Mouse (Mus musculus): Measurements from ENCODE around the gene Mtus2. TPM values are rescaled to one million over a fixed set of nuclear protein-coding genes. Genes with fewer than 3 reads are reported as not detected.

Gene Mtus2
- polyA plus RNA-seq, 1 experiment = 0.05 TPM

DNA sequence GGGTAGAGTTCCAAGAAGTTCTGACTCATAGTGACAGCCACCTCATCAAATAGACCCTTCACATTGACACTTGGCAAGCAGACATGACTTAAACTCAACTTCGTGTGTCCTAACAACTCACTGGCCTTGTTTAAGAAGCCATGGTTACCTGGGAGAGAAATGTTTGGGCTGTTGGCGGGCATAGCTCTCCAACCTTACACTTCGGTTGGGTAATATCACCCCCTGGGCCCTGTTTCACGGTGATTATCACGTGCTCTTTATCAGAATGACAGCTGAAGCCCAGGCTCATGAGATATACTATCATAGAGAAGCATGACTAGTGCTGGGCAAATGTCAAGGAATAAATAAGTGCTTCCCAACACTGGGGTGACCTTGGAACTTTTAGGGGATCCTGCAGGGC lies 323.2 kb downstream of the Mtus2 start:
- Histone ChIP-seq H3K79me2 (ENCODE audit: control insufficient read depth, insufficient read depth) (no peaks in the 10 kb centered on the region), H3K36me3 (ENCODE audit: control insufficient read depth, insufficient read depth) (no peaks in the 10 kb centered on the region)

DNA sequence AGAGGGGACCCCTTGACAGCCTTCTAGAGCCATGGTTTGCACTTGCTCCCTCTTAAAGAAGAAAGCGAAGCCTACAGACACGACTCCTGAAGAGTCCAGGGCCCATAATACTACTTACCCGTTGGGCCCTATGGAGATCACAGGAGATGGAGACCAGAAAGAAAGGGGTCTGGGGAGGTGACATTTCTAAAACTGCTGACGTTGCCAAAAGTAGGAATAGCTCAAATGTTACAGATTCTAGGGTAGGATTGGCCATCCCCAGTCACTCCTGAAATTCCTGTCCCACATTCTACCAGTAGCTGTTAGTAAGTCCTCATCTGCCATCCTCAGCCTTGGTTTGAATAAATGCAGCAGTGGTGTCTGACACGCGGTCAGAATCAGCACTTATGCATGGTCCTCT lies 325.0 kb downstream of the Mtus2 start:
- H3ac ChIP-seq (ENCODE audit: control insufficient read depth, insufficient read length) = no peak overlapping the region
- no peak for TF ChIP-seq USF1 (IDR thresholded peaks at IDR 0.05; ENCODE audit: low read depth)
- no peak overlapping the region for H3K4me2 ChIP-seq (ENCODE audit: low read depth)
- H3K79me2 ChIP-seq (ENCODE audit: control insufficient read depth, insufficient read depth) = no peaks in the 10 kb centered on the region
- no peaks in the 10 kb centered on the region for H3K27me3 ChIP-seq (ENCODE audit: control insufficient read depth, insufficient read depth, insufficient read length)
- no peak overlapping the region for H3K4me3 ChIP-seq
- no peaks in the 10 kb centered on the region for H3K36me3 ChIP-seq (ENCODE audit: control insufficient read depth, insufficient read depth)

More for the DNA sequence above, 323.2 kb downstream of the Mtus2 start:
- no peak overlapping the region for H3ac ChIP-seq (ENCODE audit: control insufficient read depth, insufficient read length)
- no peak for TF ChIP-seq REST (IDR thresholded peaks at IDR 0.05; ENCODE audit: insufficient read depth, insufficient read length)
- no peak for TF ChIP-seq MYOD1 (IDR thresholded peaks at IDR 0.05; ENCODE audit: control insufficient read depth in 1 of 3, insufficient read length in 2 of 3, low read depth in 2 of 3)
- no peak for TF ChIP-seq SRF (IDR thresholded peaks at IDR 0.05; ENCODE audit: control insufficient read depth, insufficient read length, low read depth)
- no peak for TF ChIP-seq USF1 (IDR thresholded peaks at IDR 0.05; ENCODE audit: low read depth)
- no peak for TF ChIP-seq POLR2AphosphoS2 (IDR thresholded peaks at IDR 0.05; ENCODE audit: insufficient read length, low read depth)
- TF ChIP-seq MYOG (IDR thresholded peaks at IDR 0.05; ENCODE audit: control insufficient read depth in 1 of 3, insufficient read depth in 1 of 3, insufficient read length in 2 of 3, low read depth in 2 of 3) = no peak
- no peak for TF ChIP-seq CEBPB (IDR thresholded peaks at IDR 0.05; ENCODE audit: insufficient read depth, poor library complexity, severe bottlenecking)
- H3K27me3 ChIP-seq (ENCODE audit: control insufficient read depth, insufficient read depth, insufficient read length) = no peaks in the 10 kb centered on the region
- no peak overlapping the region for H3K4me3 ChIP-seq
- no peak overlapping the region for H3K4me2 ChIP-seq (ENCODE audit: low read depth)

- Histone ChIP-seq H3K4me3 (no peak overlapping the region), H3K79me2 (ENCODE audit: control insufficient read depth, insufficient read depth) (no peaks in the 10 kb centered on the region), H3K36me3 (ENCODE audit: control insufficient read depth, insufficient read depth) (no peaks in the 10 kb centered on the region), H3K27me3 (ENCODE audit: control insufficient read depth, insufficient read depth, insufficient read length) (no peaks in the 10 kb centered on the region), H3ac (ENCODE audit: control insufficient read depth, insufficient read length) (no peak overlapping the region), H3K4me2 (ENCODE audit: low read depth) (no peak overlapping the region)
- TF ChIP-seq POLR2A (IDR thresholded peaks at IDR 0.05; ENCODE audit: insufficient read length, low read depth) (no peak), USF1 (IDR thresholded peaks at IDR 0.05; ENCODE audit: low read depth) (no peak), MAX (IDR thresholded peaks at IDR 0.05; ENCODE audit: low read depth) (no peak), MYOD1 (IDR thresholded peaks at IDR 0.05; ENCODE audit: control insufficient read depth in 1 of 3, insufficient read length in 2 of 3, low read depth in 2 of 3) (no peak), REST (IDR thresholded peaks at IDR 0.05; ENCODE audit: insufficient read depth, insufficient read length) (no peak), E2F4 (IDR thresholded peaks at IDR 0.05; ENCODE audit: insufficient read depth) (no peak), SRF (IDR thresholded peaks at IDR 0.05; ENCODE audit: control insufficient read depth, insufficient read length, low read depth) (no peak), TCF3 (IDR thresholded peaks at IDR 0.05; ENCODE audit: insufficient read length, low read depth) (no peak), POLR2AphosphoS2 (IDR thresholded peaks at IDR 0.05; ENCODE audit: insufficient read length, low read depth) (no peak), CEBPB (IDR thresholded peaks at IDR 0.05; ENCODE audit: insufficient read depth, poor library complexity, severe bottlenecking) (no peak), MYOG (IDR thresholded peaks at IDR 0.05; ENCODE audit: control insufficient read depth in 1 of 3, insufficient read depth in 1 of 3, insufficient read length in 2 of 3, low read depth in 2 of 3) (no peak), TCF12 (IDR thresholded peaks at IDR 0.05; ENCODE audit: insufficient read depth, poor library complexity, severe bottlenecking) (no peak)
Observed at GRCm38 (mm10) chr5:148282631-148283030, 325.5 kb downstream of the Mtus2 start.

DNA sequence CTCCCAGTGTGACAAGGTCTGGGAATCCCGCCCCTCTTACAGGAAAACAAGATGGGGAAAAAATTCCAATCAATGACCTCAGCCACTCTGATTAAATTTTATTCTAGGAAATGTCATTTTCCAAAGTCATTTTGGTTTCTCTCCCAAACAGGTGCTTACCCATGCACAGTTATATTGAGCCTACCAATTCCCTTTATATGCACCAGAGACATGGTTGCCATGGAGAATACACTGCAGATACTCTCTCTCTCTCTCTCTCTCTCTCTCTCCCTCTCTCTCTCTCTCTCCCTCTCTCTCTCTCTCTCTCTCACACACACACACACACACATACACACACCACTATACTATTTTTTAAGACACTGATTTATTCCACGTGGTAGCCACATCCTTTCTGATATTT lies 326.1 kb downstream of the Mtus2 start:
- no peaks in the 10 kb centered on the region for H3K27me3 ChIP-seq (ENCODE audit: control insufficient read depth, insufficient read depth, insufficient read length)
- no peaks in the 10 kb centered on the region for H3K36me3 ChIP-seq (ENCODE audit: control insufficient read depth, insufficient read depth)
- H3K79me2 ChIP-seq (ENCODE audit: control insufficient read depth, insufficient read depth) = no peaks in the 10 kb centered on the region
- no peak overlapping the region for H3K4me2 ChIP-seq (ENCODE audit: low read depth)
- TF ChIP-seq USF1 (IDR thresholded peaks at IDR 0.05; ENCODE audit: low read depth) (no peak), MYOD1 (IDR thresholded peaks at IDR 0.05; ENCODE audit: control insufficient read depth in 1 of 3, insufficient read length in 2 of 3, low read depth in 2 of 3) (no peak), TCF12 (IDR thresholded peaks at IDR 0.05; ENCODE audit: insufficient read depth, poor library complexity, severe bottlenecking) (no peak), SRF (IDR thresholded peaks at IDR 0.05; ENCODE audit: control insufficient read depth, insufficient read length, low read depth) (no peak), TCF3 (IDR thresholded peaks at IDR 0.05; ENCODE audit: insufficient read length, low read depth) (no peak), POLR2AphosphoS2 (IDR thresholded peaks at IDR 0.05; ENCODE audit: insufficient read length, low read depth) (no peak)
- no peak overlapping the region for H3K4me3 ChIP-seq
- H3ac ChIP-seq (ENCODE audit: control insufficient read depth, insufficient read length) = no peak overlapping the region

GRCm38 (mm10) chr5:148283584-148283983 lies 326.5 kb downstream of the Mtus2 start:
- H3K27me3 ChIP-seq (ENCODE audit: control insufficient read depth, insufficient read depth, insufficient read length) = no peaks in the 10 kb centered on the region
- no peak overlapping the region for H3ac ChIP-seq (ENCODE audit: control insufficient read depth, insufficient read length)
- TF ChIP-seq TCF12 (IDR thresholded peaks at IDR 0.05; ENCODE audit: insufficient read depth, poor library complexity, severe bottlenecking) (no peak), USF1 (IDR thresholded peaks at IDR 0.05; ENCODE audit: low read depth) (no peak), POLR2AphosphoS2 (IDR thresholded peaks at IDR 0.05; ENCODE audit: insufficient read length, low read depth) (no peak), MAX (IDR thresholded peaks at IDR 0.05; ENCODE audit: low read depth) (no peak), MYOG (IDR thresholded peaks at IDR 0.05; ENCODE audit: control insufficient read depth in 1 of 3, insufficient read depth in 1 of 3, insufficient read length in 2 of 3, low read depth in 2 of 3) (no peak), POLR2A (IDR thresholded peaks at IDR 0.05; ENCODE audit: insufficient read length, low read depth) (no peak), SRF (IDR thresholded peaks at IDR 0.05; ENCODE audit: control insufficient read depth, insufficient read length, low read depth) (no peak), E2F4 (IDR thresholded peaks at IDR 0.05; ENCODE audit: insufficient read depth) (no peak), CEBPB (IDR thresholded peaks at IDR 0.05; ENCODE audit: insufficient read depth, poor library complexity, severe bottlenecking) (no peak), TCF3 (IDR thresholded peaks at IDR 0.05; ENCODE audit: insufficient read length, low read depth) (no peak), REST (IDR thresholded peaks at IDR 0.05; ENCODE audit: insufficient read depth, insufficient read length) (no peak), MYOD1 (IDR thresholded peaks at IDR 0.05; ENCODE audit: control insufficient read depth in 1 of 3, insufficient read length in 2 of 3, low read depth in 2 of 3) (no peak)
- no peaks in the 10 kb centered on the region for H3K79me2 ChIP-seq (ENCODE audit: control insufficient read depth, insufficient read depth)
- H3K4me2 ChIP-seq (ENCODE audit: low read depth) = no peak overlapping the region
- no peak overlapping the region for H3K4me3 ChIP-seq
- H3K36me3 ChIP-seq (ENCODE audit: control insufficient read depth, insufficient read depth) = no peaks in the 10 kb centered on the region

Data from myocyte (in vitro differentiated cells).